Mouse (Mus musculus) MEL (cell line): ENCODE data around the gene Rnaseh2b.

Experiments used
- CTCF ChIP-seq, 3 experiments: IDR thresholded peaks in 2 of 3; conservative IDR thresholded peaks in 1 of 3; 2 replicates each; pipeline ENCODE4 v1.5.1; 2011 to 2012; ENCODE audit warnings: low read length in 3 of 3, low read depth in 2 of 3, mild to moderate bottlenecking in 2 of 3, improper control_type of control experiment in 1 of 3, inconsistent platforms in 1 of 3, mixed read lengths in 1 of 3, moderate library complexity in 1 of 3; ENCODE audit not compliant: control insufficient read depth in 1 of 3, insufficient read depth in 1 of 3, poor library complexity in 1 of 3, severe bottlenecking in 1 of 3
- ELF1 ChIP-seq: IDR thresholded peaks from 2 replicates; pipeline ENCODE4 v1.6.1; 2014; ENCODE audit warnings: low read depth, mild to moderate bottlenecking, inconsistent platforms, low read length, improper control_type of control experiment, moderate library complexity
- KAT2A ChIP-seq: conservative IDR thresholded peaks from 2 replicates; pipeline ENCODE4 v1.6.1; 2012; ENCODE audit warnings: low read depth, low read length, improper control_type of control experiment, inconsistent platforms
- MAX ChIP-seq: IDR thresholded peaks from 2 replicates; pipeline ENCODE4 v1.6.1; 2011; ENCODE audit warnings: low read length, improper control_type of control experiment
- POLR2A ChIP-seq, 2 experiments: IDR thresholded peaks; 2 replicates each; pipeline ENCODE4 v1.6.1; 2011 to 2012; ENCODE audit warnings: low read length in 2 of 2, mild to moderate bottlenecking in 2 of 2, control low read depth in 1 of 2, improper control_type of control experiment in 1 of 2, low read depth in 1 of 2, moderate library complexity in 1 of 2; ENCODE audit not compliant: control insufficient read depth in 1 of 2, insufficient read depth in 1 of 2, poor library complexity in 1 of 2
- TAL1 ChIP-seq: IDR thresholded peaks from 2 replicates; pipeline ENCODE4 v1.6.1; 2012; ENCODE audit warnings: mild to moderate bottlenecking, inconsistent platforms, low read length, moderate library complexity, mixed read lengths

- TF ChIP-seq KAT2A (no peak), CTCF (IDR thresholded peaks at IDR 0.05 in 2 of 3, conservative IDR thresholded peaks at IDR 0.05 in 1 of 3; ENCODE audit: control insufficient read depth in 1 of 3, insufficient read depth in 1 of 3, low read depth in 2 of 3, low read length in 3 of 3, poor library complexity in 1 of 3, severe bottlenecking in 1 of 3) (no peak), MAX (no peak), POLR2A (IDR thresholded peaks at IDR 0.05; ENCODE audit: control insufficient read depth in 1 of 2, insufficient read depth in 1 of 2, low read depth in 1 of 2, low read length in 2 of 2, poor library complexity in 1 of 2) (no peak), ELF1 (no peak), TAL1 (no peak)
These were observed 3.7 kb upstream of the Rnaseh2b start for GRCm38 (mm10) chr14:62288731-62289130.
